ENCODE assay signal across 25 mouse cellular contexts in the genomic region with DNA sequence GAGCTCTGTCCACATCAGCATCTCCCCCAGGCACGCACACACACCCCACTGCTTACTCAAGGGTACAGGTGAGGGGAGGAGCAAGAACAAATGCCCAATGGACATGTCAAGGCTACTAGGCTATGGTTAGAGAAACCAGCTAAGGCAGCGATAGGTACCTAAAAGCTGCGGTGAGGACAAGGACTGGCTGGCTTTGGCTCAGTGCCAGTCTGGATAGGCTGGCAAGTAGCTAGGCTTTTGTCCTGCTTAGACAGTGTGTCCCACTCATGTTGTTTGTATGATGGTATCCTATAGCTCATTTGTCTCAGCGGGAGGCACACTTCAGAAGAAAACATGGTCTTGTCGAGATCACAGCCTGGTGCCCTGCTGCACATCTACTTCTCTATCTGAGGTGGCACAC.
"Had no signal": no experiment of that assay in that cellular context is flagged by ENCODE, and none has a peak within 500 bp of the region (broad histone marks: within the 10 kb centered on the region; RNA-seq: fewer than 3 reads in every experiment).

No protein-coding gene starts in this region.

- H3K4me2 ChIP-seq: limb, embryonic 13.5 days; liver, embryonic 12.5 days; liver, embryonic 15.5 days; lung, embryonic 15.5 days; midbrain, embryonic 13.5 days; neural tube, embryonic 12.5 days; neural tube, embryonic 15.5 days had no signal

- H3K27me3 ChIP-seq: limb, embryonic 13.5 days; liver, embryonic 12.5 days; liver, embryonic 15.5 days; lung, embryonic 15.5 days; midbrain, embryonic 13.5 days; neural tube, embryonic 12.5 days; neural tube, embryonic 15.5 days had no signal

- H3K36me3 ChIP-seq: limb, embryonic 10.5 days; liver, embryonic 12.5 days; liver, embryonic 15.5 days; lung, embryonic 15.5 days; midbrain, embryonic 10.5 days; midbrain, embryonic 13.5 days; neural tube, embryonic 12.5 days; neural tube, embryonic 15.5 days had no signal

- DNase-seq: kidney, postnatal 25 days; layer of hippocampus, postnatal 36 days; liver; lung, adult 18-20 months; lung, postnatal 10 days; lung, postnatal 36 days; right cerebral cortex, adult 18-20 months; right cerebral cortex, postnatal 14 days; right cerebral cortex, postnatal 4 days; thymus, adult 2 months; thymus, postnatal 14 days; thymus, postnatal 4 days had no signal

- H3K9me3 ChIP-seq: limb, embryonic 10.5 days; limb, embryonic 13.5 days; liver, embryonic 12.5 days; liver, embryonic 15.5 days; lung, embryonic 15.5 days; midbrain, embryonic 10.5 days; midbrain, embryonic 13.5 days; neural tube, embryonic 12.5 days; neural tube, embryonic 15.5 days had no signal

- H3K4me3 ChIP-seq: left cerebral cortex, adult 2 months; limb, embryonic 10.5 days; limb, embryonic 13.5 days; liver, embryonic 12.5 days; liver, embryonic 15.5 days; lung, embryonic 15.5 days; megakaryocyte, embryonic 14.5 days; midbrain, embryonic 10.5 days; midbrain, embryonic 13.5 days; neural tube, embryonic 12.5 days; neural tube, embryonic 15.5 days had no signal

- H3K27ac ChIP-seq: kidney, postnatal 0 days; left cerebral cortex, adult 2 months; limb, embryonic 10.5 days; limb, embryonic 13.5 days; liver, embryonic 12.5 days; liver, embryonic 15.5 days; lung, embryonic 15.5 days; midbrain, embryonic 10.5 days; neural tube, embryonic 12.5 days; neural tube, embryonic 15.5 days; stomach, postnatal 0 days had no signal

- ATAC-seq: liver, embryonic 12.5 days; midbrain, embryonic 13.5 days had no signal

- H3K9ac ChIP-seq: limb, embryonic 13.5 days; liver, embryonic 12.5 days; liver, embryonic 15.5 days; lung, embryonic 15.5 days; midbrain, embryonic 13.5 days; neural tube, embryonic 12.5 days; neural tube, embryonic 15.5 days had no signal
